Mouse (Mus musculus) liver, embryonic 11.5 days (tissue): ENCODE data around the gene Lypd6b. TPM values are rescaled to one million over a fixed set of nuclear protein-coding genes. Genes with fewer than 3 reads are reported as not detected.

Experiments used
- ATAC-seq: fragments of 200-750 bp; cut with Nextera tagmentation; replicated peaks from 2 replicates; pipeline ENCODE4 v1.8.0; 2017; ENCODE audit warnings: moderate number of reproducible peaks, mild to moderate bottlenecking, moderate TSS enrichment, moderate library complexity; ENCODE audit not compliant: low FRiP score
- DNase-seq: peaks from one replicate; pipeline ENCODE4 v3.0.0-alpha.2; 2017; ENCODE audit warnings: low spot score
- H3K27ac ChIP-seq: fragments of 300-500 bp; sonication (generic); 2 replicates; pipeline ENCODE4 v1.5.1; 2014; ENCODE audit warnings: mild to moderate bottlenecking, low read depth, low read length, control low read depth
- H3K27me3 ChIP-seq: fragments of 300-500 bp; sonication (generic); replicated peaks from 2 replicates; pipeline ENCODE4 v1.6.1; 2014; ENCODE audit warnings: low read length, mixed read lengths; ENCODE audit not compliant: control insufficient read depth, insufficient read depth
- H3K36me3 ChIP-seq: fragments of 300-500 bp; sonication (generic); 2 replicates; pipeline ENCODE4 v1.6.1; 2014; ENCODE audit warnings: mild to moderate bottlenecking, low read length, moderate library complexity, mixed read lengths; ENCODE audit not compliant: control insufficient read depth, insufficient read depth
- H3K4me1 ChIP-seq: fragments of 300-500 bp; sonication (generic); replicated peaks from 2 replicates; pipeline ENCODE4 v1.6.1; 2014; ENCODE audit warnings: low read length, mixed read lengths; ENCODE audit not compliant: control insufficient read depth, insufficient read depth
- H3K4me2 ChIP-seq: fragments of 300-500 bp; sonication (generic); 2 replicates; pipeline ENCODE4 v1.6.1; 2014; ENCODE audit warnings: mild to moderate bottlenecking, control low read depth, moderate library complexity
- H3K4me3 ChIP-seq: fragments of 300-500 bp; sonication (generic); 2 replicates; pipeline ENCODE4 v1.5.1; 2014; ENCODE audit warnings: low read depth, low read length, control low read depth
- H3K9ac ChIP-seq: fragments of 300-500 bp; sonication (generic); 2 replicates; pipeline ENCODE4 v1.6.1; 2014; ENCODE audit warnings: low read depth, low read length, control low read depth
- H3K9me3 ChIP-seq: fragments of 300-500 bp; sonication (generic); 2 replicates; pipeline ENCODE4 v1.6.1; 2016; ENCODE audit warnings: low read length, inconsistent platforms, mixed read lengths; ENCODE audit not compliant: control insufficient read depth
- WGBS: fragments of 180-500 bp; shearing (Covaris S2); extraction: QIAGEN DNeasy Blood & Tissue Kit; methylation state at CpG from one replicate; pipeline ENCODE4 v1.1.7; 2014; 5-methylcytosine and 5-hydroxymethylcytosine counted together
- polyA plus RNA-seq: library from polyadenylated mRNA; unstranded; fragments of >200 nt; fragmentation: Nextera tagmentation; extraction: Ambion mirVana; gene quantifications from 2 replicates; pipeline ENCODE4 v1.2.1, GENCODE M21; 2014

The Lypd6b gene
- polyA plus RNA-seq, 1 experiment from 2014 or later = 0.47 TPM

DNA sequence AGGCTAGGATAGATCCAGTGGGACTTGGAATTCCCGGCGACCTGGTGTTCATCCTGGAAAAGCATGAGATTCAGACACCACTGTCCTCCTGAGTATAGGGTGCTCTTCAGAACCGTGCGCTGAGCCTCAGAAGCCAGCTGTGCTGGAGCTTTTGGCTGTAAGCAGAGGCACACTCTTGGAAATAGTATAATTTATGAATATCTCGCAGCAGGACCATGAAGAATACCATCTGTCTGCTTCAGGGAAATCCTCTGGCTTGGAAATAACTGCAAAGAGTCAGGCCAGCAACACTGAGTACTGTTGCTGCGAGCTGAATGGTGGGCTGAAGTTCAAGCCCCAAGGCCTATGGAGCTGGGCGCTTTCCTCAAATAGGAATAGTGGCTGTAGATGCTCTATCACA lies 29.9 kb upstream of the Lypd6b start:
- no peak overlapping the region for H3K4me3 ChIP-seq
- H3K4me1 ChIP-seq = no peaks in the 10 kb centered on the region
- H3K27ac ChIP-seq = no peak overlapping the region
- H3K9ac ChIP-seq = no peak overlapping the region
- H3K27me3 ChIP-seq = no peaks in the 10 kb centered on the region
- no peak for ATAC-seq
- WGBS = 82% methylated on average over 7 of the region's 7 CpGs
- no peak overlapping the region for H3K4me2 ChIP-seq
- no peaks in the 10 kb centered on the region for H3K9me3 ChIP-seq
- H3K36me3 ChIP-seq = no peaks in the 10 kb centered on the region
- DNase-seq = no peak

GRCm38 (mm10) chr2:49764331-49764946 lies 23.0 kb upstream of the Lypd6b start:
- no peak overlapping the region for H3K27ac ChIP-seq
- no peaks in the 10 kb centered on the region for H3K9me3 ChIP-seq
- H3K36me3 ChIP-seq = no peaks in the 10 kb centered on the region
- no peak overlapping the region for H3K9ac ChIP-seq
- 55% methylated on average over 7 of the region's 7 CpGs for whole genome bisulfite sequencing
- DNase-seq (peak; percentile 41), ATAC-seq (peak; percentile 47)
- H3K27me3 ChIP-seq = no peaks in the 10 kb centered on the region
- H3K4me1 ChIP-seq = no peaks in the 10 kb centered on the region
- H3K4me3 ChIP-seq = no peak overlapping the region
- no peak overlapping the region for H3K4me2 ChIP-seq

- H3K36me3 ChIP-seq = no peaks in the 10 kb centered on the region
- no peak for ATAC-seq
- H3K4me3 ChIP-seq = no peak overlapping the region
- WGBS = 78% methylated on average over 2 of the region's 2 CpGs
- no peak overlapping the region for H3K9ac ChIP-seq
- H3K4me1 ChIP-seq = peaks cover 4% of the 10 kb centered on the region; the same call in 1 of the 2 replicates
- H3K4me2 ChIP-seq = no peak overlapping the region
- no peak for DNase-seq
- H3K9me3 ChIP-seq = no peaks in the 10 kb centered on the region
- H3K27ac ChIP-seq = no peak overlapping the region
- no peaks in the 10 kb centered on the region for H3K27me3 ChIP-seq
Observed at GRCm38 (mm10) chr2:49768916-49769315, 18.6 kb upstream of the Lypd6b start.

- no peak overlapping the region for H3K27ac ChIP-seq
- H3K36me3 ChIP-seq = no peaks in the 10 kb centered on the region
- no peak for DNase-seq
- no peak overlapping the region for H3K4me3 ChIP-seq
- H3K4me2 ChIP-seq = no peak overlapping the region
- 85% methylated on average over 5 of the region's 5 CpGs for WGBS
- ATAC-seq = no peak
- H3K4me1 ChIP-seq = peaks cover 9% of the 10 kb centered on the region; the same call in 1 of the 2 replicates
- H3K9me3 ChIP-seq = no peaks in the 10 kb centered on the region
- H3K9ac ChIP-seq = no peak overlapping the region
- no peaks in the 10 kb centered on the region for H3K27me3 ChIP-seq
Observed at GRCm38 (mm10) chr2:49770440-49770839, 17.0 kb upstream of the Lypd6b start.

DNA sequence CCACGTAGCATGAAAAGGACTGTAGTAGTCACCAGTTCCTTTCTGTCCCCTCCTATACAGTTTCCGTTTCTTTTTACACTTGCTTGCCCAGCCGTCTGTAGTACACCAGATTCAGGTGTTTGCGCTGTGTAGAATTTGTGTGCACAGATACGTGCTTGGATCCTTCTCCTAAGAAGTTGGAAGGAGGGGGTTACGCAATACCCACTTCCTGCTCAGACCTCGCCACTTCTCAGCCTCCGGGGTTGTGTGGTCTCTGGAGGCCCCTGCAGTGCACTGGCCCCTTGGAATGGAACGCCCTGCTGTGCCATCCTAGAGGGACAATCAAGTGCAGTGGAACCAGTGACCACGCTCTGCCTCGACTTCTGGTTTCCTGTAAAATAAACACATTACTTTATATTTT lies 16.3 kb upstream of the Lypd6b start:
- Histone ChIP-seq H3K4me3 (no peak overlapping the region), H3K4me2 (peak overlapping the region; percentile 18), H3K4me1 (peaks cover 9% of the 10 kb centered on the region; the same call in 1 of the 2 replicates), H3K27me3 (no peaks in the 10 kb centered on the region), H3K9ac (no peak overlapping the region), H3K36me3 (no peaks in the 10 kb centered on the region), H3K9me3 (no peaks in the 10 kb centered on the region), H3K27ac (no peak overlapping the region)
- ATAC-seq = no peak
- no peak for DNase-seq
- WGBS = 46% methylated on average over 11 of the region's 11 CpGs

- DNase-seq (no peak), ATAC-seq (peak; percentile 81)
- Histone ChIP-seq H3K36me3 (no peaks in the 10 kb centered on the region), H3K4me2 (no peak overlapping the region; the same call in 1 of the 2 replicates), H3K27me3 (no peaks in the 10 kb centered on the region), H3K4me3 (no peak overlapping the region), H3K4me1 (peaks cover 9% of the 10 kb centered on the region; the same call in 1 of the 2 replicates), H3K9me3 (no peaks in the 10 kb centered on the region), H3K9ac (no peak overlapping the region), H3K27ac (peak overlapping the region; percentile 65)
- 62% methylated on average over 10 of the region's 10 CpGs for WGBS
Observed at GRCm38 (mm10) chr2:49773194-49773931, 14.1 kb upstream of the Lypd6b start.

GRCm38 (mm10) chr2:49774180-49774579 lies 13.3 kb upstream of the Lypd6b start:
- Histone ChIP-seq H3K4me3 (no peak overlapping the region), H3K9ac (no peak overlapping the region), H3K27ac (peak overlapping the region; percentile 65), H3K36me3 (no peaks in the 10 kb centered on the region), H3K4me1 (peaks cover 9% of the 10 kb centered on the region; the same call in 1 of the 2 replicates), H3K27me3 (no peaks in the 10 kb centered on the region), H3K4me2 (no peak overlapping the region), H3K9me3 (no peaks in the 10 kb centered on the region)
- ATAC-seq (no peak), DNase-seq (no peak)

DNA sequence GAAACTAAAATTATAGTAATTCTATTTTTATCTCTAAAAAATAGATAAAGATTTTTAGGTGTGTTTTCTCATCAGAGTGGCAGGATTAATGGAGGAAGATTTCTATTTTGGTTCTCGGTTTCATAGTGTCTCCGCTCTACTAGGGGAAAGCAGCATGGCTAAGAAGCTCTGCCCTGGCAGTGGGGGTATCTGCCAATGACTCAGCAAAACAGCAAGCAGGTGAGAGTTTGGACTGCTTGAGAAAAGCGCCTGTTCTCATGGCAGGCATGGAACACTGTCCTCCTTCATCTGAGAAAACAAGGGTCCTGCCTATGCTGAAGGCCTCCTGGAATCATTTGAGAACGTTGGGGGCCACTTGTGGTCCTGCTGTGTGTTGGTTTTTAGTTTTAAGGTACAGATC lies 12.3 kb upstream of the Lypd6b start:
- DNase-seq = no peak
- Histone ChIP-seq H3K4me3 (no peak overlapping the region), H3K4me1 (peaks cover 9% of the 10 kb centered on the region; the same call in 1 of the 2 replicates), H3K27ac (no peak overlapping the region), H3K9me3 (no peaks in the 10 kb centered on the region), H3K27me3 (no peaks in the 10 kb centered on the region), H3K36me3 (no peaks in the 10 kb centered on the region), H3K9ac (no peak overlapping the region), H3K4me2 (no peak overlapping the region)
- no peak for ATAC-seq
- WGBS = 75% methylated on average over 4 of the region's 4 CpGs

GRCm38 (mm10) chr2:49775735-49776134 lies 11.8 kb upstream of the Lypd6b start:
- H3K27ac ChIP-seq = no peak overlapping the region
- ATAC-seq (no peak), DNase-seq (no peak)
- no peaks in the 10 kb centered on the region for H3K36me3 ChIP-seq
- H3K4me1 ChIP-seq = peaks cover 9% of the 10 kb centered on the region; the same call in 1 of the 2 replicates
- H3K9me3 ChIP-seq = no peaks in the 10 kb centered on the region
- H3K27me3 ChIP-seq = no peaks in the 10 kb centered on the region
- H3K4me3 ChIP-seq = no peak overlapping the region
- no peak overlapping the region for H3K4me2 ChIP-seq
- H3K9ac ChIP-seq = no peak overlapping the region
